Mouse (Mus musculus): ENCODE results near the gene Ggcx. TPM values are rescaled to one million over a fixed set of nuclear protein-coding genes. Genes with fewer than 3 reads are reported as not detected.
"Not testable (repeated sequence)": the region's sequence is repeated elsewhere in the genome, so short reads cannot be mapped to it uniquely, and the experiment has no call there.

Gene Ggcx
- polyA plus RNA-seq, 1 experiment from 2014 or later = 23.2 TPM

- 41% methylated on average over 7 of the region's 7 CpGs for WGBS
- 0 out of 2 replicates have a peak, but pooled peaks have one; percentile 23 for ATAC-seq (ENCODE audit: insufficient number of reproducible peaks, insufficient read depth, low FRiP score, low read depth)
- H3K4me1 ChIP-seq (ENCODE audit: control insufficient read depth, insufficient read depth, low read length) = peaks cover 10% of the 10 kb centered on the region; the same call in 1 of the 2 replicates
- H3K9ac ChIP-seq (replicated peaks; ENCODE audit: low read depth, low read length) = no peak overlapping the region
- H3K9me3 ChIP-seq (ENCODE audit: control insufficient read depth, low read depth, low read length) = no peaks in the 10 kb centered on the region
- no peak overlapping the region for H3K4me2 ChIP-seq (replicated peaks; ENCODE audit: low read depth, low read length)
- H3K36me3 ChIP-seq (ENCODE audit: control insufficient read depth, insufficient read depth, low read length) = no peaks in the 10 kb centered on the region
- no peaks in the 10 kb centered on the region for H3K27me3 ChIP-seq (ENCODE audit: control insufficient read depth, insufficient read depth, low read length)
- H3K27ac ChIP-seq (ENCODE audit: low read length) = peak overlapping the region; percentile 58; the same call in 1 of the 2 replicates
- no peak overlapping the region for H3K4me3 ChIP-seq (ENCODE audit: low read depth, low read length)
Measured at GRCm38 (mm10) chr6:72454072-72454746, 40.1 kb downstream of the Ggcx start.

- H3K4me3 ChIP-seq (ENCODE audit: low read depth, low read length) = no peak overlapping the region
Measured at GRCm38 (mm10) chr6:72454833-72455373, 40.8 kb downstream of the Ggcx start.

GRCm38 (mm10) chr6:72456567-72456966 lies 42.5 kb downstream of the Ggcx start:
- H3K27ac ChIP-seq (ENCODE audit: low read length) = no peak overlapping the region
- peaks cover 16% of the 10 kb centered on the region; the same call in 1 of the 2 replicates for H3K4me1 ChIP-seq (ENCODE audit: control insufficient read depth, insufficient read depth, low read length)
- ATAC-seq (ENCODE audit: insufficient number of reproducible peaks, insufficient read depth, low FRiP score, low read depth) = no peak
- H3K27me3 ChIP-seq (ENCODE audit: control insufficient read depth, insufficient read depth, low read length) = no peaks in the 10 kb centered on the region
- WGBS = 65% methylated on average over 4 of the region's 4 CpGs
- no peak overlapping the region for H3K4me3 ChIP-seq (ENCODE audit: low read depth, low read length)
- H3K9ac ChIP-seq (replicated peaks; ENCODE audit: low read depth, low read length) = no peak overlapping the region
- H3K36me3 ChIP-seq (ENCODE audit: control insufficient read depth, insufficient read depth, low read length) = no peaks in the 10 kb centered on the region
- no peaks in the 10 kb centered on the region for H3K9me3 ChIP-seq (ENCODE audit: control insufficient read depth, low read depth, low read length)
- no peak overlapping the region for H3K4me2 ChIP-seq (replicated peaks; ENCODE audit: low read depth, low read length)

More at GRCm38 (mm10) chr6:72454833-72455373, 40.8 kb downstream of the Ggcx start:
- Histone ChIP-seq H3K9me3 (ENCODE audit: control insufficient read depth, low read depth, low read length) (no peaks in the 10 kb centered on the region), H3K4me1 (ENCODE audit: control insufficient read depth, insufficient read depth, low read length) (peaks cover 11% of the 10 kb centered on the region; the same call in 1 of the 2 replicates), H3K27ac (ENCODE audit: low read length) (peak overlapping the region; percentile 58; the same call in 1 of the 2 replicates), H3K36me3 (ENCODE audit: control insufficient read depth, insufficient read depth, low read length) (no peaks in the 10 kb centered on the region), H3K27me3 (ENCODE audit: control insufficient read depth, insufficient read depth, low read length) (no peaks in the 10 kb centered on the region), H3K4me2 (replicated peaks; ENCODE audit: low read depth, low read length) (no peak overlapping the region), H3K9ac (replicated peaks; ENCODE audit: low read depth, low read length) (no peak overlapping the region)
- 0 out of 2 replicates have a peak, but pooled peaks have one; percentile 37 for ATAC-seq (ENCODE audit: insufficient number of reproducible peaks, insufficient read depth, low FRiP score, low read depth)
- 60% methylated on average over 7 of the region's 7 CpGs for WGBS

GRCm38 (mm10) chr6:72458418-72458817 lies 44.3 kb downstream of the Ggcx start:
- H3K4me3 ChIP-seq (ENCODE audit: low read depth, low read length) = no peak overlapping the region
- no peaks in the 10 kb centered on the region for H3K9me3 ChIP-seq (ENCODE audit: control insufficient read depth, low read depth, low read length)
- no peak overlapping the region for H3K9ac ChIP-seq (replicated peaks; ENCODE audit: low read depth, low read length)
- WGBS = 27% methylated on average over 7 of the region's 7 CpGs
- no peaks in the 10 kb centered on the region for H3K27me3 ChIP-seq (ENCODE audit: control insufficient read depth, insufficient read depth, low read length)
- H3K36me3 ChIP-seq (ENCODE audit: control insufficient read depth, insufficient read depth, low read length) = no peaks in the 10 kb centered on the region
- peaks cover 16% of the 10 kb centered on the region; the same call in 1 of the 2 replicates for H3K4me1 ChIP-seq (ENCODE audit: control insufficient read depth, insufficient read depth, low read length)
- no peak for ATAC-seq (ENCODE audit: insufficient number of reproducible peaks, insufficient read depth, low FRiP score, low read depth)
- no peak overlapping the region for H3K4me2 ChIP-seq (replicated peaks; ENCODE audit: low read depth, low read length)
- peak overlapping the region; percentile 48; the same call in 1 of the 2 replicates for H3K27ac ChIP-seq (ENCODE audit: low read length)

- no peaks in the 10 kb centered on the region for H3K27me3 ChIP-seq (ENCODE audit: control insufficient read depth, insufficient read depth, low read length)
- no peak overlapping the region for H3K4me3 ChIP-seq (ENCODE audit: low read depth, low read length)
- 0 out of 2 replicates have a peak overlapping the region, but pooled peaks have one; percentile 21 for H3K27ac ChIP-seq (ENCODE audit: low read length)
- no peaks in the 10 kb centered on the region for H3K36me3 ChIP-seq (ENCODE audit: control insufficient read depth, insufficient read depth, low read length)
- no peak for ATAC-seq (ENCODE audit: insufficient number of reproducible peaks, insufficient read depth, low FRiP score, low read depth)
- WGBS = 17% methylated on average over 5 of the region's 5 CpGs
- H3K9ac ChIP-seq (replicated peaks; ENCODE audit: low read depth, low read length) = no peak overlapping the region
- no peak overlapping the region for H3K4me2 ChIP-seq (replicated peaks; ENCODE audit: low read depth, low read length)
- no peaks in the 10 kb centered on the region for H3K9me3 ChIP-seq (ENCODE audit: control insufficient read depth, low read depth, low read length)
- peaks cover 16% of the 10 kb centered on the region; the same call in 1 of the 2 replicates for H3K4me1 ChIP-seq (ENCODE audit: control insufficient read depth, insufficient read depth, low read length)
Measured at GRCm38 (mm10) chr6:72458921-72459320, 44.8 kb downstream of the Ggcx start.

GRCm38 (mm10) chr6:72460036-72460801 lies 46.1 kb downstream of the Ggcx start:
- Histone ChIP-seq H3K4me3 (ENCODE audit: low read depth, low read length) (no peak overlapping the region), H3K9me3 (ENCODE audit: control insufficient read depth, low read depth, low read length) (no peaks in the 10 kb centered on the region), H3K9ac (replicated peaks; ENCODE audit: low read depth, low read length) (no peak overlapping the region), H3K4me2 (replicated peaks; ENCODE audit: low read depth, low read length) (no peak overlapping the region), H3K27ac (ENCODE audit: low read length) (no peak overlapping the region), H3K4me1 (ENCODE audit: control insufficient read depth, insufficient read depth, low read length) (peaks cover 10% of the 10 kb centered on the region; the same call in 1 of the 2 replicates), H3K27me3 (ENCODE audit: control insufficient read depth, insufficient read depth, low read length) (no peaks in the 10 kb centered on the region), H3K36me3 (ENCODE audit: control insufficient read depth, insufficient read depth, low read length) (no peaks in the 10 kb centered on the region)
- ATAC-seq (ENCODE audit: insufficient number of reproducible peaks, insufficient read depth, low FRiP score, low read depth) = no peak
- 35% methylated on average over 9 of the region's 9 CpGs for WGBS

GRCm38 (mm10) chr6:72462550-72463257 lies 48.6 kb downstream of the Ggcx start:
- 71% methylated on average over 5 of the region's 5 CpGs for WGBS
- ATAC-seq (ENCODE audit: insufficient number of reproducible peaks, insufficient read depth, low FRiP score, low read depth); H3K27me3 ChIP-seq (ENCODE audit: control insufficient read depth, insufficient read depth, low read length): not testable (repeated sequence)

More at GRCm38 (mm10) chr6:72462550-72463257, 48.6 kb downstream of the Ggcx start:
- H3K9ac ChIP-seq (replicated peaks; ENCODE audit: low read depth, low read length); H3K4me2 ChIP-seq (replicated peaks; ENCODE audit: low read depth, low read length); H3K4me1 ChIP-seq (ENCODE audit: control insufficient read depth, insufficient read depth, low read length); H3K9me3 ChIP-seq (ENCODE audit: control insufficient read depth, low read depth, low read length); H3K36me3 ChIP-seq (ENCODE audit: control insufficient read depth, insufficient read depth, low read length); H3K4me3 ChIP-seq (ENCODE audit: low read depth, low read length); H3K27ac ChIP-seq (ENCODE audit: low read length): not testable (repeated sequence)

All from stomach, embryonic 14.5 days (tissue).